Mouse (Mus musculus) neutrophil, adult 5-6 weeks (primary cell): ENCODE measurements around the gene Olfr452. TPM values are rescaled to one million over a fixed set of nuclear protein-coding genes. Genes with fewer than 3 reads are reported as not detected.

Experiments
- ATAC-seq: fragments of 151-379, 151-347 bp; 2 replicates; pipeline ENCODE4 v1.8.0; 2017; ENCODE audit warnings: mild to moderate bottlenecking, moderate TSS enrichment; ENCODE audit not compliant: insufficient number of reproducible peaks, poor library complexity, low FRiP score, severe bottlenecking; ENCODE audit errors: extremely low read depth
- total RNA-seq: library from RNA; stranded (forward); fragments of 200-1000 nt; gene quantifications from 2 replicates; pipeline ENCODE4 v1.2.3, GENCODE M21; 2017

The Olfr452 gene
- not detected in 2 replicates for total RNA-seq

DNA sequence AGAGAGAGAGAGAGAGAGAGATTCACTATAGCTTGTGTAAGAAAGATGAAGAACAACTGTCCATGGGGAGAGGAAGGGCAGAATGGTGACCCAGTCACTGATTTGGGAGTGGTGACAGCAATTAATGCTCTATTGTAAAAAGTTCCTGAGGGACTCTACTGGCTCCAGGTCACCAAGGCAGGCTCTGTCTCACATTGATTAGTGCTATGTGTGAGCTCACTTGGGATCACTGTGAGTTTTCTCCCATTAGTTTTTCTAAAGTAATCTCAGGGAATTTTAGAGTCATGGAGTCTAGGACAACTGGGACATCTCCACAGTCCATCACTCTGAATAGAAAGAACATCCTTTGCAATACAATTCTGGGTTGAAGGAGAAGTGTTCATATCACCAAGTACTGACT lies at the start of gene Olfr452:
Gene Olfr452, plus strand, starts transcription at position 301 of the 400 bp plus-strand sequence.
- no peak for ATAC-seq

GRCm38 (mm10) chr6:42739071-42739470 lies 45.8 kb upstream of the Olfr452 start, which contains the start of gene Olfr453:
Gene Olfr453 (plus strand): TSS chr6:42739371.
- ATAC-seq: no peak

DNA sequence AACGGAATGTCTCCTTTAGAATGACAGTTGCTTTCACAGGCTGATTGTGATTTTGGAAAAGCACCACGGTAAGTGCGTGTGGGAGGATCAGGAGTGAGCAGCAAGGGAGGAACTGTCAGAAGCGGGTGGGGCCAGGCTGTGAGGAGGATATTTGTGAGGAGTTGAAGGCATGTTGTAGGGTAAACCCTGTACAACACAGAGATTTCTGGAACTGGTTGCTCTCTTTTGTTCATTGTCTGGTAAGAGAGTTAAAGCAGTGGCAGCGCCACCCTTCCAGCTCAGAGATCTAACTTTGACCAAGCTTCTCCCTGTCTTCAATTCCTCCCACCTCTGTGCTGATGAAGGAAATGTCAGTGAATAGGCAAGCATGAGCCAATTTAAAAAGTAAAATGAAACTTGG lies 42.6 kb upstream of the Olfr452 start:
- no peak for ATAC-seq

- no peak for ATAC-seq
Measured at GRCm38 (mm10) chr6:42747846-42748245, 37.0 kb upstream of the Olfr452 start.

GRCm38 (mm10) chr6:42756104-42756503 lies 28.8 kb upstream of the Olfr452 start, which contains the start of gene Olfr38:
Gene Olfr38 (plus strand): TSS chr6:42756404.
- no peak for ATAC-seq

- no peak for ATAC-seq
Measured at GRCm38 (mm10) chr6:42777066-42777465, 7.8 kb upstream of the Olfr452 start.

GRCm38 (mm10) chr6:42790247-42790948 lies 5.5 kb downstream of the Olfr452 start:
- no peak for ATAC-seq

DNA sequence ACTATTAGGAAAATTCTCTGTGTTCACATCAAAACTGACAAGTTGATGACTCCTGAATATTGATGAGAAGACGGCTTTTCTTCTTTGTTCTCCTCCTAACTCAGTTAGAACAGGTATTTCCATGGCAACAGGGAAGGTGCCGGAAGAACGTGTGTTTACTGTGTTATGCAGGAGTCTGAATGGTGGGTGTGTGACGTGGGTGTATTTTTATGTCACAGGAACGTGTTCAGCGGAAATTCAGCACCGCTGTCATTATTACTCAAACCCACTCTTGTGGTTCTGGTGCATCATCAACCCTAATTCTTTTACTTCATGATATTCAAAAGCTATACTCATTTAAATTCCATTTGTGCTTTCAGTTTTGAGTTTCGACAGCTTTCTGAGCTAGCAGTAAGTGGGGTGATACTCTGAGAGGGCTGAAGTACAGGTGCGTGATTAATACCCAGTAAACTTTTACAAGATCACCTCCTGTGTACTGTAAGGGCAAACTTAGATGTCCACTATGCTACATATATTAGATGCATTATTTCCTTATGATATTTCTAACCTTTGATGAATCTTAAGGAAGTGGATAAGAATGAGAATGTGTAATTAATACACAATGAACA lies 6.2 kb downstream of the Olfr452 start:
- ATAC-seq: no peak

DNA sequence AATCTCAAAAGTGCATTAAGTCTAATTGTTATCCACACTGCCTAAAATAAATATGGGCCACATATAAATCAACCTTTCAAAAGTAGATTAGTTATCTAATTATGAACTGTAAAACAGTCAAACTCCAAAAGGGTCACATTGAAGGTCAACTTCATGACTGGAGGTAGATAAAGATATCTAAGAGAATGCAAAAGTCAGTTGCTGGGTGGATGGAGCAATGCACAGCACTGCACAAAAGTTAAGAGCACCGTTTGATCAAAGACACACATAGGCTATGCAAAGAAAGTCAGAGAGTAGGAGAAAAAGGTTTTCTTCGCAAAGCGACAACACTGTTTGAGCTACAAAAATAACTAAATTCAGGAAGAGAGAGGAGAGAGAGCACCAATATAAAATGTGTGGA lies 10.1 kb downstream of the Olfr452 start:
- no peak for ATAC-seq

- no peak for ATAC-seq
Measured at GRCm38 (mm10) chr6:42811639-42812038, 26.7 kb downstream of the Olfr452 start, which contains the start of gene Olfr450. Gene Olfr450 (plus strand): TSS chr6:42811939.

DNA sequence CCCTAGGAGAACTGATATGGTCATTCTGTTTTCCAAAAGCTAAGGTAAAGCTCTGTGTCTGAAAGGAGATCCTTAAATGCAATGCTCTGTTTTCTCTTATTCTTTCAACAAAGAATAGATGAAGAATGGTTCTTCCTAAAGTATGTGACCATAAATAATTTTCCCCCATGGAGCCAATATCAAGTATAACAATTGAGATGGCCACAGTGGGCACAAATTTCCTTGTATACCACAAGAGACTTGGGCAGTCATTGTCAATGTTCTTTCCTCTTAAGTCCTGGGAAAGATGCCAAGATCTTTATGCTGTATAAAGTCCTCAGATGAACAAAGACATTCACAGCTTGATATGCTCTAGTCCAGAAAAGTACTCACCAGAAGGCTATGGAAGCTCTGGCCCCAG lies 49.2 kb downstream of the Olfr452 start, which contains the start of gene Olfr449:
Gene Olfr449, plus strand, starts transcription at position 301 of the 400 bp plus-strand sequence.
- ATAC-seq: no peak

Other genes starting within 250 kb of the Olfr452 start
- gene Olfr455, start 237.5 kb upstream of the Olfr452 start, total RNA-seq: not detected in 2 replicates
- not detected in 2 replicates for gene Tcaf3, start 187.4 kb upstream of the Olfr452 start, total RNA-seq
- gene Tcaf2, start 139.8 kb upstream of the Olfr452 start, total RNA-seq: not detected in 2 replicates
- gene Tcaf1, start 75.0 kb upstream of the Olfr452 start, total RNA-seq: 0.70 TPM in 1 of 2 replicates, not detected in the other
- gene Olfr453, start 45.7 kb upstream of the Olfr452 start, total RNA-seq: 0.12 TPM in 1 of 2 replicates, not detected in the other
- gene Olfr38, start 28.7 kb upstream of the Olfr452 start, total RNA-seq: not detected in 2 replicates
- gene Olfr450, start 26.8 kb downstream of the Olfr452 start, total RNA-seq: not detected in 2 replicates
- 1.4 TPM in 1 of 2 replicates, not detected in the other for gene Olfr449, start 49.3 kb downstream of the Olfr452 start, total RNA-seq
- gene Olfr448, start 105.3 kb downstream of the Olfr452 start, total RNA-seq: not detected in 2 replicates
- not detected in 2 replicates for gene Olfr447, start 123.8 kb downstream of the Olfr452 start, total RNA-seq
- gene Olfr446, start 136.3 kb downstream of the Olfr452 start, total RNA-seq: not detected in 2 replicates
- not detected in 2 replicates for gene Olfr444, start 164.0 kb downstream of the Olfr452 start, total RNA-seq